Mouse (Mus musculus) CD8-positive naive resting alpha-beta T cell, adult 2 months (primary cell): ENCODE results near the gene Gm28360.
"Not testable (repeated sequence)": the region's sequence is repeated elsewhere in the genome, so short reads cannot be mapped to it uniquely, and the experiment has no call there.

Source experiments
- DNase-seq, 2 experiments: peaks; one replicate each; pipeline ENCODE4 v3.0.0; 2022; ENCODE audit warnings: low read depth in 2 of 2, low spot score in 2 of 2

Gm28360 gene

GRCm38 (mm10) chr1:117829781-117830180, at the start of gene Gm28360:
Gene Gm28360, plus strand, starts transcription at chr1:117830081.
- not testable (repeated sequence) for DNase-seq

DNA sequence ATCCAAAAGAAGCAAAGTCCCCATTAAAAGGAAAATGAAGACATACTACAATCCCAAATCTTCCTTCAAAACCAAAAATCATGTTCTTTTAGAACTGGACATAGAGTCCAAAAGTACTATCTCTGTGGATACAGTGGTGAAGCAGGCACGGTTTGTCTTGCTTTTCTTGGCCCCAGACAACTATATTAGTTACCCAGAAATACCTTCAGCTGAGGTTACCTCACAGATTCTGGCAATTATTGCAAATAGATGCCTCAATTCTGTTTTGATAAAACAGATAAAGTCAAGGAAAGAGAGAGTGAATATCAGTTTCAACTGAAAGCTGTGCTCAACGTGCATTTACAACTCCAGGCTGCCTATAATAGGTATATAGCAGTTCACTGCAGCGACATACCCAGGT, 49.0 kb upstream of the Gm28360 start, which contains the start of gene B020011L13Rik:
TSS of gene B020011L13Rik (plus strand) at position 301 of the 400 bp plus-strand sequence.
- not testable (repeated sequence) for DNase-seq

GRCm38 (mm10) chr1:117816271-117816670, 13.6 kb upstream of the Gm28360 start:
- DNase-seq = not testable (repeated sequence)

DNA sequence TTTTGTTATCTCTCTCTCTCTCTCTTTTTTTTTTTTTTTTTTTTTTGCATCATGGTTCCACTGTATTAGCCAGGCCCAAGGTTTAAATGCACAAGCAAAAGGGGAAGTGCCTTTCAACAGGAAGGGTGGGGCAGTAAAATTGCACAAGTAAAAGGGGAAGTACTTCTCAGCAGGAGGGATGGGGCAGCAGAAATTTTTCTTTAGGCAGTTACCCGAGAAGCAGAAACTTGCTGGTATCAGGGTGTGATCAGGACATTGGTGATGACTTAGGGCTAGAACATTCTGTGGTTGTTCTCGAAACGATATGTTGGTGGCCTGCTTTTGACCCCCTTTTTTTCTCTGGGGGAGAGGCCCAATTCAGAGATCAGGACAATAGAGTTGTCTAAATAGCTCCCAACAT, 21.8 kb downstream of the Gm28360 start:
- DNase-seq = not testable (repeated sequence)
